Mouse (Mus musculus) midbrain, embryonic 12.5 days (tissue): ENCODE data around the gene Pcnx3. TPM values are rescaled to one million over a fixed set of nuclear protein-coding genes. Genes with fewer than 3 reads are reported as not detected.

ENCODE experiments used
- ATAC-seq: fragments of 200-750 bp; cut with Nextera tagmentation; 2 replicates; pipeline ENCODE4 v1.8.0; 2017; ENCODE audit warnings: low read depth, moderate TSS enrichment, moderate library complexity; ENCODE audit not compliant: low FRiP score
- H3K27ac ChIP-seq: fragments of 300-500 bp; sonication (generic); replicated peaks from 2 replicates; pipeline ENCODE4 v1.5.1; 2016; ENCODE audit warnings: mild to moderate bottlenecking
- H3K27me3 ChIP-seq: fragments of 300-500 bp; sonication (generic); 2 replicates; pipeline ENCODE4 v1.6.1; 2016; ENCODE audit warnings: mild to moderate bottlenecking
- H3K36me3 ChIP-seq: fragments of 300-500 bp; sonication (generic); 2 replicates; pipeline ENCODE4 v1.6.1; 2016
- H3K4me1 ChIP-seq: fragments of 300-500 bp; sonication (generic); 2 replicates; pipeline ENCODE4 v1.6.1; 2016
- H3K4me2 ChIP-seq: fragments of 300-500 bp; sonication (generic); replicated peaks from 2 replicates; pipeline ENCODE4 v1.6.1; 2016; ENCODE audit warnings: mild to moderate bottlenecking, moderate library complexity
- H3K4me3 ChIP-seq: fragments of 300-500 bp; sonication (generic); 2 replicates; pipeline ENCODE4 v1.5.1; 2016; ENCODE audit warnings: mild to moderate bottlenecking
- H3K9ac ChIP-seq: fragments of 300-500 bp; sonication (generic); replicated peaks from 2 replicates; pipeline ENCODE4 v1.6.1; 2016; ENCODE audit warnings: mild to moderate bottlenecking, moderate library complexity
- H3K9me3 ChIP-seq: fragments of 300-500 bp; sonication (generic); 2 replicates; pipeline ENCODE4 v1.6.1; 2016; ENCODE audit warnings: mild to moderate bottlenecking
- WGBS: fragments of 180-500 bp; shearing (Covaris S2); methylation state at CpG from one replicate; pipeline ENCODE4 v1.1.7; 2016; 5-methylcytosine and 5-hydroxymethylcytosine counted together
- polyA plus RNA-seq: library from polyadenylated mRNA; unstranded; fragments of >200 nt; fragmentation: Nextera tagmentation; extraction: Ambion mirVana; gene quantifications from 2 replicates; pipeline ENCODE4 v1.2.1, GENCODE M21; 2016

Gene Pcnx3
- 34.1 and 37.4 TPM in 2 replicates for polyA plus RNA-seq

DNA sequence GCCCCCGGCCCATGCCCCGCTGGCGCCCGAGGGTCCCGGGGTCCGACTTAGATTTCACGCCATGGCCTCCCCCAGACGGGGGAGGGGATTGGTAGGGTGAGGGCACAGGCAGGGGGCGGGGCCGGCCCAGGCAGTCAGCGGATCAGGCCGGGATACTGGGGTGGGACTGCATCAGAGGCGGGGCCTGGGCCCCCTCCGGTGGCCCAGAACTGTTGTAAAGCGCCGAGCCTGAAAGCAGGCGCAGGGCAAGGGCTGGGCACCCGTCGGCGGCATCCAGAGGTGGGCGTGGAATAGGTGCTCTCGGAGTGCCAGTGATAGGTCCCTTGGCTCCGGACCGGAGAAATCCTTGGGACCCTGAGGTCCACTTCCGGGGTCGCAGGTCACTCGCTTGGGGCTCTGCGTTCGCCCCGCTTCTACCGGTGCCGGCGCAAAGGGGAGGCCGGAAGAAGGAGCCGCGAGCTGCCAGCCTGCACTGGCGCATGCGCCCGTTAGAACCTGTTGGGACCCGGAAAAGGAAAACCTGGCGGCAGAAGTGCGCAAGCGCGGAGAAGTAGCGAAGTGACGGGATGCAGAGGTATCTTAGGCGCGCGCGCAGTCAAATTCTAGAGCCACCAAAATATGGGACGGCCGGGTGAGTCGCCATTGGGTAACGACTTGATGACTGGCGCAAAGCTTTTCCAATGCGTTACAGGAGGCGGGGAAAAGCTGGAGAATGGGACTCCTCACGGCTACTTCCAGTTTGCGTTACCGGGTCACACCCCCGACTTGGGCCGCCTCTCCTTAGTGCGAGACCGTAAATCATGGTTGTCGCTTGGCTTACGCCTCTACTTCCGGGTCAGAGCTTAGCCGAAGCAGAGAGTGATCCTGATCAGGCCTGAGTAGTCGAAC, at the start of gene Pcnx3, which contains the start of gene Map3k11:
Gene Pcnx3 (minus strand): TSS at position 709 of the 888 bp plus-strand sequence.
Gene Map3k11 (plus strand): TSS at position 543 of the 888 bp plus-strand sequence.
- Histone ChIP-seq H3K27me3 (no peaks in the 10 kb centered on the region), H3K27ac (peak within 1 kb of the TSS; percentile 87), H3K36me3 (peaks cover 53% of the 10 kb centered on the region), H3K4me3 (peak within 1 kb of the TSS; percentile 94), H3K4me2 (peak within 1 kb of the TSS; percentile 100), H3K9me3 (no peaks in the 10 kb centered on the region), H3K4me1 (peaks cover 51% of the 10 kb centered on the region), H3K9ac (peak within 1 kb of the TSS; percentile 90)
- peak; percentile 92 for ATAC-seq
- under 1% methylated on average over 69 of the region's 69 CpGs for WGBS

DNA sequence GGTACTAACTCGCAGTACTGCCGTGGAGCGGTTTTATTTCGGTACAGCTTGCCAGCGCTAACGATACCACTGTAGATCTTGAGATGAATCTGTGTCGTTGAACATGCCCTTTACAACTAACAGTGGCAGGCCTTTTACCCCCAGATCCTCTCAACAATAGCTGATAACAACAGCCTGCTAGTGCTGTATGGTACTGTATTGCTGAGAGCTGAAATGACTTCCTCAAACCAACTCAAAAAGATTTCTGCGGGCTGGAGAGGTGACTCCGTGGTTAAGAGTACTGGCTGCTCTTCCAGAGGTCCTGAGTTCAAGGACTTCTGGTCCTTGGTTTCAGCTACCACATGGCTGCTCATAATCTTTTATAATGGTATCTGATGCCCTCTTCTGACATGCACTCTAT, 45.6 kb upstream of the Pcnx3 start:
- H3K27me3 ChIP-seq = peaks cover 22% of the 10 kb centered on the region
- H3K36me3 ChIP-seq = no peaks in the 10 kb centered on the region
- H3K4me1 ChIP-seq = peaks cover 22% of the 10 kb centered on the region
- no peak overlapping the region for H3K4me2 ChIP-seq
- no peak overlapping the region for H3K4me3 ChIP-seq
- 84% methylated on average over 9 of the region's 9 CpGs for WGBS
- no peak for ATAC-seq
- no peak overlapping the region for H3K27ac ChIP-seq
- H3K9ac ChIP-seq = no peak overlapping the region
- H3K9me3 ChIP-seq = no peaks in the 10 kb centered on the region

DNA sequence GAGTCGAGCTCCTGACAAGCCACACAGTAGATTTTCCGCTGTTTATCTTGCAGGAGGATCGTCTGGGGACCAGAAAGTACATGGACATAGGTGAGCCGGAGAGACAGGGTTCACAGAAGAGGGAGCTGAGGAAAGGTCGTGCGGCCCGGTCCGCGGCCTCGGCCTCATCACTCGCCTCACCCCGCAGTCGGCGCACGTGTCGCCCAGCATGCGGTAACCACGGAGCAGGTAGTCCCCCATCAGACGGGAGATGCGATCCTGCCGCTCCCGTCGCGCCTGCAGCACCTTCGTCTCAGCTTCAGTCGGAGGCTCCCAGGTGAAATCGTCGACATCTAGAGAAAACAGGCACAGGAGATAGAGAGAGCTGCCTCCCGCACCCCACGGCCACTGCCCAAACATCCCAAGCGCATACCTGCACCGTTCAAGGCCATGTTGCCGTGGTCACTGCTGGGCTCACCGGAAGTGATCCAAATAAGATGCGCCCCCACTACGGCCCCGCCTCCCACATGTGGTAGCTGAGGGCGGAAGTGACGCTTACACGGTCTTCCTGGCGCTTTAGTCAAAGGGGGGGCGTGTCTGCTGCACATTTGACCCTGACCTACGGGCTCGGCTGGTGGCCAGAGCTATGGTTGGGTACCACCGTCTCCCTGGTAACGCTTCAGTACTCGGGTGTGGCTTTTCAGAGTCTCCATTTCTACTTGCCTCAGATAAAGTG, 42.7 kb upstream of the Pcnx3 start:
- Histone ChIP-seq H3K36me3 (no peaks in the 10 kb centered on the region), H3K9ac (peak overlapping the region; percentile 72), H3K9me3 (no peaks in the 10 kb centered on the region), H3K4me1 (peaks cover 45% of the 10 kb centered on the region), H3K27ac (0 out of 2 replicates have a peak overlapping the region, but pooled peaks have one; percentile 46), H3K4me2 (peak overlapping the region; percentile 99), H3K27me3 (peaks cover 17% of the 10 kb centered on the region; the same call in 1 of the 2 replicates), H3K4me3 (peak overlapping the region; percentile 99)
- WGBS = under 1% methylated on average over 47 of the region's 47 CpGs
- peak; percentile 84 for ATAC-seq

DNA sequence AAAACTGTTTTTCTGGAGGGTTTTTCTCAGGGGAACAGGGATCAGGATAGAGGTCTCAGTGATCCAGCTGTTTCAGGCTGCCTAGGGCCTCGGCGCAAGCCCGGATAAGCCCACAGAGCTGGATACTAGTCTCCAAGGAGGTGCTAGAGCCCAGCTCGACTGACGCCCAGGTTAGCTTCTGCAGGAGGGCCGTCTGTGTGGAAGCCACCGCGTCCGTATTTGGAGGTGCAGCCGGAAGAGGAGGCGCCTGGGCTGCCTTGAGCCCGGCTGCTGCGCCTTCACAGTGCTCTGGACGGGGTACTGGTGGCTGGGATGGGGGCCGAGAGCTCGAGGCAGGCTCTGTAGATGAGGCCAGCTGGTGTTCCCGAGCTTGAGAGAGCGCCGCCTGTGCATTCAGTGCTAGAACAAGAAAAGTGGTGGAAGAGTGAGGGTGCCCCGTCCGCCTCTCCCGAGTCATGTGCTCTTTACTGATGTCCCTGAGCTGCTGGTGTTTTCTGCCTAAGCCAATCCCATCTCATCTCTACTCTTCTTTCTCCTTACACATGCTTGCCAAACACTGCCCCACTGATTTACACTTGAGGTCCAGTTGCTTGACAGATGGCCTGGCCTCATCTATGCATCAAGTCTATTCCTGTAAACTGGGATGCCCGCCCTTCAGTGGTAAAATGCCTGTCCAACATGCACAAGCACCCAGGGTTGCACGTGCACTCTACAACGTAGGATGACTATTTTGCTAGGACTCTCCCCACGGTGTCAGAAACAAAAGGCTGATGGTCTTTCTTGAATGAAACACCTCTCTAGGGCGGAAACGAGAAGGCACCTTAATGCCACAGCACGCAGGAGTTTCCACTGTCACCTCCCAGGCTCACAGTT, 41.8 kb upstream of the Pcnx3 start:
- H3K4me3 ChIP-seq = peak overlapping the region; percentile 99
- peaks cover 54% of the 10 kb centered on the region for H3K4me1 ChIP-seq
- H3K27me3 ChIP-seq = peaks cover 14% of the 10 kb centered on the region; the same call in 1 of the 2 replicates
- 0 out of 2 replicates have a peak overlapping the region, but pooled peaks have one; percentile 25 for H3K27ac ChIP-seq
- peak overlapping the region; percentile 72 for H3K9ac ChIP-seq
- H3K36me3 ChIP-seq = 0 out of 2 replicates have a peak, but pooled peaks cover under 1% of the 10 kb centered on the region
- no peak for ATAC-seq
- no peaks in the 10 kb centered on the region for H3K9me3 ChIP-seq
- 75% methylated on average over 29 of the region's 29 CpGs for WGBS
- peak overlapping the region; percentile 99 for H3K4me2 ChIP-seq

DNA sequence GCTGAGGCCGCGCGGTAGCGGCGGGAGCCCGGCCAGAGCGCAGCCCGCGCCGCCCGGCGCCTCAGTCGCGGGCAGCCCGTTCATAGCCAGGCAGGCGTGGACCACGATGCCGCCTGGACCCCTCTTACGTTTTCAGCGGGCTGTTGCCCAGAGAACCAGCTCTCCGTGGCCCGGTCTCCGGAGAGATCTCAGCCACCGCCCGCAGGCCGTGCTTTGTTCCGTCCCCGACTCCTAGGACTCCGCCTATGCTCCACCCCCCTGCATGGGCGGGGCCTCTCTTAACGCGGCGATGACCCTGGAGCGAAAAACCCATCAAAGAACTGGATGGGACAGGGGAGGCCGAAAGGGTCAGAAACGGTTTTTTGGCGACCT, 40.7 kb upstream of the Pcnx3 start, which contains the start of gene Fam89b:
Gene Fam89b (minus strand): TSS at position 210 of the 372 bp plus-strand sequence.
- Histone ChIP-seq H3K4me2 (peak within 1 kb of the TSS; percentile 99), H3K4me3 (peak within 1 kb of the TSS; percentile 99), H3K4me1 (peaks cover 65% of the 10 kb centered on the region), H3K9ac (peak within 1 kb of the TSS; percentile 99), H3K9me3 (no peaks in the 10 kb centered on the region), H3K36me3 (peaks cover 9% of the 10 kb centered on the region; the same call in 1 of the 2 replicates), H3K27ac (peak within 1 kb of the TSS; percentile 96), H3K27me3 (peaks cover 14% of the 10 kb centered on the region; the same call in 1 of the 2 replicates)
- under 1% methylated on average over 37 of the region's 37 CpGs for WGBS
- peak; percentile 81 for ATAC-seq

DNA sequence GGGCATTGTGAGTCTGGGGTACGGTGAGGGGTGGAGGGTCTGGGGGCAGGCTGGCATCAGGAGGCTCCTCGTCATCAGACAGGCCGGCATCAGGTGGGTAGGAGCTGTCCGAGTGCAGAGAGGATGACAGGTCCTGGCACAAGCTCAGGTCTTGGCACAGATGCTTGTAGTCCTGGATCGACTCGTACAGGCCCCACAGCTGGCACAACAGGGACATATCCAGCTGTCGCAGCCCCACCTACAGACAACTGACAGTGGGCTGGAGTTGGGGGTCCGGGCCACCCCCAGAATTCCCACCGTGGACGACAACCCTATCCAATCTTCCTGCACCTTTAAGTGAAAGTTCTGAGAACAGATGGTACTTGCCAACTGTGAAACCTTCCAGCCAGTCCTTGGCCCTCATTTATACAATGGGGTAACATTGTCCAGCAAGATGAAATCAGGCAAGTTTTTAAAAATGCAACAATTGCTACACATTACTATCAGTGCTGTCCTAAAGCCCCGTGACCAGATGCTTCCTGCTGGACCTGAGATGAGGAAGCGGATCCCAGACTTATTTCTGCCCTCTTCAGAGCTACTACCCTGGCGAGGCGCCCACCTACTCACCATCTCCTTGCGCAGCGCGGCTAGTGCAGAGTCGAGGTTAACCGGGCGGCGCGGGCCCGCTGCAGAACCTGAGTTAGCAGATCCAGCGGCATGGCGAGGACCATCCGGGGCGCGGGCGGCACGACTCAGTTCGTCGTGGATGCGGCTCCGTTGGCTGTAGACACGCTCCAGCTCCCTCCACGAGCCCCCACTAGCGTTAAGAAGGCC, 40.1 kb upstream of the Pcnx3 start:
- peak; percentile 41 for ATAC-seq
- WGBS = 12% methylated on average over 37 of the region's 37 CpGs
- Histone ChIP-seq H3K9me3 (no peaks in the 10 kb centered on the region), H3K27ac (peak overlapping the region; percentile 96), H3K9ac (peak overlapping the region; percentile 99), H3K36me3 (peaks cover 15% of the 10 kb centered on the region; the same call in 1 of the 2 replicates), H3K4me3 (peak overlapping the region; percentile 99), H3K4me2 (peak overlapping the region; percentile 99), H3K27me3 (peaks cover 8% of the 10 kb centered on the region; the same call in 1 of the 2 replicates), H3K4me1 (peaks cover 66% of the 10 kb centered on the region)

DNA sequence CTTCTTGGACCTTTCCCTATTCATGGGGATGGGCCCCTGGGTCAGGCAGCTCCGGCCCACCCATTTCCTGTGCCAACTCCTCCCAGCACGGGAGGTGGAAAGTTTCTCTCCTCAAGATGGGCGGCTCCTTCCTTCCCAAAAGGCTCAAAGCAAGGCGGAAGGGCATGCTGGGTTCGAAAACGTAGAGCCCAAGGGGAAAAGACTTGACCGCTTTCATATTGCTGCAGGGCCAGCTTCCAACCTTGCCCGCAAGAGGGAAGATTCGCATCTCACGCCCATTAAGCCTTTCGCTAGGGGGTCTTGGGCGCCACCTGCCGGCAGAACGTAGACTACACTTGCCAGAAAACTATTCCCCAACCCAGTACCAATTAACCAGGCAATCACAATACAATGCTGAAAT, 39.0 kb upstream of the Pcnx3 start:
- Histone ChIP-seq H3K36me3 (peaks cover 26% of the 10 kb centered on the region), H3K9me3 (no peaks in the 10 kb centered on the region), H3K9ac (peak overlapping the region; percentile 99), H3K27me3 (0 out of 2 replicates have a peak, but pooled peaks cover 7% of the 10 kb centered on the region), H3K4me2 (peak overlapping the region; percentile 99), H3K4me3 (peak overlapping the region; percentile 99), H3K27ac (no peak overlapping the region; the same call in 1 of the 2 replicates), H3K4me1 (peaks cover 66% of the 10 kb centered on the region)
- 5% methylated on average over 14 of the region's 14 CpGs for WGBS
- no peak for ATAC-seq

DNA sequence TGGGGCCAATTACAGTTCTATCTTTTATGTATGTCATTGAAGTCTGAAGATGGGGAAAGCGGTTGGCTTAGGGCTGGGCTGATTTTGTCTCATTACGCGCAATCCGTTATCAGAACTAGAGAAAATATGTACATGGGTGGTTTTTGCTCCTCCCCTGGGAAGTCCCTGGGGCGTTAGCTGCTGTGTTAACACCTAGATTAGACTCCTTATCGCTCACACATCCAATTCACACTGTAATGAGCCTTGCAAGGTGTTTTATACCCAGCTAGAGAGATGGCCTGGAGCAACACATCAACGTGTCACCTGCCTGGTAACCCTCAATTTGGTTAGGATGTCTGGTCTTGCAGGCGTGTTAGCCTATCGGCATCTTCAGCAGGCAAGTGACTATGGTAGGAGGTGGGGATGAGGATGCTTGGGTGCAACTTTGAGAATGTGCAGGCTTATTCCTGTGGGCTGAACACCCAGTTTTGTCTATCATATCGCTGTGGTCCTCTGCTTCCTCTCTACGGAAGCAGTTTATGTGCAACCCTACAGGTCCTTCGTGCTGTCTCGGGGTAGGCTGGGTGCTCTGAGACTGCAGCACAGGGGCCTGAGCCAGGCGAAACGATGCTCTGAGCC, 38.4 kb upstream of the Pcnx3 start:
- Histone ChIP-seq H3K9ac (peak overlapping the region; percentile 99), H3K9me3 (no peaks in the 10 kb centered on the region), H3K4me1 (peaks cover 66% of the 10 kb centered on the region), H3K4me2 (peak overlapping the region; percentile 99), H3K27me3 (0 out of 2 replicates have a peak, but pooled peaks cover 7% of the 10 kb centered on the region), H3K27ac (no peak overlapping the region), H3K4me3 (peak overlapping the region; percentile 99), H3K36me3 (peaks cover 33% of the 10 kb centered on the region)
- ATAC-seq = no peak
- 83% methylated on average over 15 of the region's 15 CpGs for WGBS

DNA sequence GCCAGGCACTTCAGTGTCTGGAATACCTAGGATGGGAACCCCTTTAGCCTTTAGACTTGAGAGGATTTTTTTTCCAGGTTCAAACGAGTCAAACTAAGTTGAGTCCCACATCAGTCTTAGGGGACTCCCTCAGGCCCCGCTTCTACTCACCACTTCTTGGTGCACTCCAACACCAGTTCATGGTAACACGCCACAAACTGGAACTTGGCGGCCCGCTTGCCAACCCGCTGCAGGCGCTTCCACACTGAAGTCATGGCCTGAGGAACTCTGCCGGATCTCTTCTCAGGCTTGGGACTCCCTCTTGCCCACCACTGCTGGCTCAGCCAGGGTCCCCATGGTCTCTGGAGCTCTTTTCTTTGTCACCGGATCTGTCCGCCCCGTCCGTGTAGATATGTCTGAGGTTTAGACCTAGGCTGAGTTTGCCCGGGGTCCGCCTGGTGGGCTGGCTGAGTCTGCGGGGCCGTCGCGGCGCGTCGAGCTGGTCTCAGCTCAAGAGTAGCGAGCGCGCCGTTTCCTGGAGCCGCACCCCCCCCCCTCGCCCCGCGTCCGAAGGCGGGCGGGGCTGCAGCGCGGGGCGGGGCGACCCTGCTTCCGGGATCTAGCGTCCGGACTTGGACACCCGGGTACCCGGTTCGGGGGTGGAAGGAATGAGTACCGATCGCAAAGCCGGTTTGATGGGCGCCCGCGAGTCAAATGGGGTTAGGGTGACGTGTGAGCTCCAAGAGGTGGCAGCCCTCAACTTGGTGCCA, 37.2 kb upstream of the Pcnx3 start, which contains the start of gene Ehbp1l1:
Gene Ehbp1l1 (minus strand): TSS at position 551 of the 749 bp plus-strand sequence.
- H3K27me3 ChIP-seq = 0 out of 2 replicates have a peak, but pooled peaks cover 7% of the 10 kb centered on the region
- no peaks in the 10 kb centered on the region for H3K9me3 ChIP-seq
- no peak within 1 kb of the TSS for H3K27ac ChIP-seq
- H3K9ac ChIP-seq = peak within 1 kb of the TSS; percentile 56
- 13% methylated on average over 49 of the region's 49 CpGs for WGBS
- H3K36me3 ChIP-seq = peaks cover 44% of the 10 kb centered on the region
- ATAC-seq = no peak
- H3K4me3 ChIP-seq = peak within 1 kb of the TSS; percentile 99
- peak within 1 kb of the TSS; percentile 99 for H3K4me2 ChIP-seq
- peaks cover 58% of the 10 kb centered on the region for H3K4me1 ChIP-seq
